In the genomic region with DNA sequence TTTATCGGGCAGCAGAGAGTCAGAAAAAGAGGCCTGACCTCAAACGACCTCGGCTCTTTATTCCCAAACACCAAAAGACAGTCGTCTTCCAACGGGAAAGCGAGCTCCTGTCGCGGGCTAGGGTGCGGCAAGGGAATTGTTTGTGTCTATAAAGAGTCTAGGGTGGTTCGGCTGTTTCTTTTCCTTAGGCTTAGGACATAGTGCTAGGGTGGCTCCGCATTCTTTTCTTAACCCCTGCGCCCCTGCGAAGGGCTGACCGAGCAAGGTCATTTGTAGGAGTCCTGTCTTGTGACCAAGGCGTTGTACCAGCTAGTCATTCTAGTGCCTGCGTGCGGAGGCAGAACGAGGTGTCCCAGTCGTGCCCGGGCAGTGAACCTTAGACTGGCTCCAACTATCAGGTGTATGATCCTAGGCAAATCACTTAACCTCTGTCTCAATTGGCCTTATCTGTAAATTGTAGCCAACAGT, we compare ENCODE assay signal across 8 mouse cellular contexts. TPM values are rescaled to one million over a fixed set of nuclear protein-coding genes. Genes with fewer than 3 reads are reported as not detected.
A peak's percentile ranks its signal among the peaks of the same experiment; 100 is the strongest.
DNase-seq lines count a peak whose midpoint lies in the region; ATAC-seq lines count a peak whose summit lies in the region.

No protein-coding gene starts in this region.

- peak overlapping the region; percentile 98 for H3K4me3 ChIP-seq in forebrain, embryonic 11.5 days (ENCODE audit: low read depth, low read length)
- H3K4me3 ChIP-seq in hindbrain, embryonic 14.5 days (replicated peaks; ENCODE audit: low read length): peak overlapping the region; percentile 98
- peak overlapping the region; percentile 98 for H3K4me3 ChIP-seq in limb, embryonic 13.5 days
- peak overlapping the region; percentile 92 for H3K4me3 ChIP-seq in midbrain, embryonic 15.5 days

- H3K4me1 ChIP-seq in forebrain, embryonic 11.5 days (replicated peaks; ENCODE audit: control insufficient read depth, insufficient read depth, low read length): peaks cover 6% of the 10 kb centered on the region; the same call in 1 of the 2 replicates
- peaks cover 18% of the 10 kb centered on the region for H3K4me1 ChIP-seq in hindbrain, embryonic 14.5 days (replicated peaks; ENCODE audit: control insufficient read depth, insufficient read depth, low read length)
- H3K4me1 ChIP-seq in limb, embryonic 13.5 days: peaks cover 20% of the 10 kb centered on the region
- H3K4me1 ChIP-seq in midbrain, embryonic 15.5 days: peaks cover 33% of the 10 kb centered on the region

- WGBS in forebrain, embryonic 11.5 days: 4% methylated on average over 20 of the region's 20 CpGs
- WGBS in hindbrain, embryonic 14.5 days: 2% methylated on average over 20 of the region's 20 CpGs
- 4% methylated on average over 20 of the region's 20 CpGs for WGBS in limb, embryonic 13.5 days
- 5% methylated on average over 20 of the region's 20 CpGs for WGBS in midbrain, embryonic 15.5 days

- no peaks in the 10 kb centered on the region for H3K27me3 ChIP-seq in forebrain, embryonic 11.5 days (ENCODE audit: control insufficient read depth, insufficient read depth, low read length)
- H3K27me3 ChIP-seq in hindbrain, embryonic 14.5 days (ENCODE audit: control insufficient read depth, insufficient read depth, low read length): no peaks in the 10 kb centered on the region
- H3K27me3 ChIP-seq in limb, embryonic 13.5 days: no peaks in the 10 kb centered on the region
- H3K27me3 ChIP-seq in midbrain, embryonic 15.5 days (replicated peaks): no peaks in the 10 kb centered on the region

- H3K36me3 ChIP-seq in forebrain, embryonic 11.5 days (ENCODE audit: control insufficient read depth, insufficient read depth, low read length): peaks cover 4% of the 10 kb centered on the region; the same call in 1 of the 2 replicates
- H3K36me3 ChIP-seq in hindbrain, embryonic 14.5 days (replicated peaks; ENCODE audit: control insufficient read depth, insufficient read depth): peaks cover 23% of the 10 kb centered on the region
- peaks cover 28% of the 10 kb centered on the region for H3K36me3 ChIP-seq in limb, embryonic 13.5 days
- peaks cover 6% of the 10 kb centered on the region; the same call in 1 of the 2 replicates for H3K36me3 ChIP-seq in midbrain, embryonic 15.5 days (replicated peaks)

- H3K4me2 ChIP-seq in forebrain, embryonic 11.5 days (ENCODE audit: low read depth, low read length, severe bottlenecking): peak overlapping the region; percentile 73
- H3K4me2 ChIP-seq in hindbrain, embryonic 14.5 days (replicated peaks): peak overlapping the region; percentile 69
- H3K4me2 ChIP-seq in limb, embryonic 13.5 days (replicated peaks): peak overlapping the region; percentile 76
- peak overlapping the region; percentile 55 for H3K4me2 ChIP-seq in midbrain, embryonic 15.5 days

- peak overlapping the region; percentile 94; the same call in 1 of the 2 replicates for H3K27ac ChIP-seq in forebrain, embryonic 11.5 days (ENCODE audit: low read depth, low read length)
- H3K27ac ChIP-seq in hindbrain, embryonic 14.5 days: peak overlapping the region; percentile 98
- H3K27ac ChIP-seq in limb, embryonic 13.5 days: peak overlapping the region; percentile 98
- peak overlapping the region; percentile 97 for H3K27ac ChIP-seq in midbrain, embryonic 15.5 days

- peak overlapping the region; percentile 99 for H3K9ac ChIP-seq in forebrain, embryonic 11.5 days (ENCODE audit: low read length)
- H3K9ac ChIP-seq in hindbrain, embryonic 14.5 days: peak overlapping the region; percentile 99
- peak overlapping the region; percentile 99 for H3K9ac ChIP-seq in limb, embryonic 13.5 days
- peak overlapping the region; percentile 99 for H3K9ac ChIP-seq in midbrain, embryonic 15.5 days

- peak; percentile 11 for DNase-seq in right cerebral cortex, postnatal 4 days
- DNase-seq in right cerebral cortex, adult 18-20 months: no peak
- DNase-seq in forebrain, embryonic 11.5 days (ENCODE audit: low spot score): no peak
- peak; percentile 32 for DNase-seq in hindbrain, embryonic 14.5 days (ENCODE audit: low spot score)
- DNase-seq in Muller cell, postnatal 12 days (ENCODE audit: inconsistent ontology term): no peak

- no peaks in the 10 kb centered on the region for H3K9me3 ChIP-seq in forebrain, embryonic 11.5 days (ENCODE audit: control insufficient read depth, low read length)
- H3K9me3 ChIP-seq in hindbrain, embryonic 14.5 days (ENCODE audit: control insufficient read depth, low read length): no peaks in the 10 kb centered on the region
- no peaks in the 10 kb centered on the region for H3K9me3 ChIP-seq in limb, embryonic 13.5 days
- no peaks in the 10 kb centered on the region for H3K9me3 ChIP-seq in midbrain, embryonic 15.5 days

- no peak for ATAC-seq in forebrain, embryonic 11.5 days (replicated peaks; ENCODE audit: low FRiP score)
- ATAC-seq in hindbrain, embryonic 14.5 days (ENCODE audit: low FRiP score): no peak
- ATAC-seq in limb, embryonic 13.5 days (ENCODE audit: low FRiP score, low read depth): no peak
- ATAC-seq in midbrain, embryonic 15.5 days (replicated peaks): peak; percentile 10; the same call in 1 of the 2 replicates
- no peak for ATAC-seq in erythroid progenitor cell, adult 5-6 weeks (replicated peaks; ENCODE audit: low FRiP score, poor library complexity, severe bottlenecking)

RNA-seq across cellular contexts. Expression of a gene that starts 0.9 kb away (rescaled TPM):
- polyA plus RNA-seq in forebrain, embryonic 11.5 days (2014; fragmentation: Nextera tagmentation; extraction: Ambion mirVana): 183 and 192 TPM in 2 replicates
- 316 and 319 TPM in 2 replicates for polyA plus RNA-seq in hindbrain, embryonic 14.5 days (2014; fragmentation: Nextera tagmentation; extraction: Ambion mirVana)
- polyA plus RNA-seq in limb, embryonic 13.5 days (2015; fragmentation: Nextera tagmentation; extraction: Ambion mirVana): 109 TPM in 2 replicates
- 278 and 295 TPM in 2 replicates for polyA plus RNA-seq in midbrain, embryonic 15.5 days (2015; fragmentation: Nextera tagmentation; extraction: Ambion mirVana)
- 12.6 and 36.0 TPM in 2 replicates for total RNA-seq in erythroid progenitor cell, adult 5-6 weeks (2015; ENCODE audit: low replicate concordance)
- total RNA-seq in erythroid progenitor cell, adult 5-6 weeks (2017; ENCODE audit: low replicate concordance): 16.9 and 19.0 TPM in 2 replicates

RNA-seq across cellular contexts. Expression of a gene that starts 44.3 kb away (rescaled TPM):
- polyA plus RNA-seq in forebrain, embryonic 11.5 days (2014; fragmentation: Nextera tagmentation; extraction: Ambion mirVana): 882 and 935 TPM in 2 replicates
- polyA plus RNA-seq in hindbrain, embryonic 14.5 days (2014; fragmentation: Nextera tagmentation; extraction: Ambion mirVana): 292 and 300 TPM in 2 replicates
- 756 and 813 TPM in 2 replicates for polyA plus RNA-seq in limb, embryonic 13.5 days (2015; fragmentation: Nextera tagmentation; extraction: Ambion mirVana)
- 298 and 315 TPM in 2 replicates for polyA plus RNA-seq in midbrain, embryonic 15.5 days (2015; fragmentation: Nextera tagmentation; extraction: Ambion mirVana)
- 33.5 and 60.5 TPM in 2 replicates for total RNA-seq in erythroid progenitor cell, adult 5-6 weeks (2015; ENCODE audit: low replicate concordance)
- 9.1 and 16.9 TPM in 2 replicates for total RNA-seq in erythroid progenitor cell, adult 5-6 weeks (2017; ENCODE audit: low replicate concordance)

Comparison
In these comparisons a context has a peak if more than half of its experiments do, and no peak if none do; other contexts are left out.
1. DNase-seq: peak in right cerebral cortex, postnatal 4 days (single experiment) and hindbrain, embryonic 14.5 days (single experiment); none in right cerebral cortex, adult 18-20 months (single experiment), forebrain, embryonic 11.5 days (single experiment) and Muller cell, postnatal 12 days (single experiment).
2. Peak in every context shown above with its lines, with median percentiles within 50 percentile points of each other: H3K27ac ChIP-seq, H3K4me2 ChIP-seq, H3K4me3 ChIP-seq and H3K9ac ChIP-seq.